Mouse (Mus musculus) embryonic facial prominence, embryonic 14.5 days (tissue): ENCODE measurements at regions not wholly inside any gene's neighbourhood (a gene's known extent, or its start where the extent isn't known, plus 50 kb on each side); places are given as distances from the start of the nearest gene placed in this dataset.

ENCODE experiments used
- ATAC-seq: fragments of 200-750 bp; cut with Nextera tagmentation; 2 replicates; pipeline ENCODE4 v1.8.0; 2017; ENCODE audit warnings: low read depth, moderate number of reproducible peaks, moderate TSS enrichment
- DNase-seq: peaks from one replicate; pipeline ENCODE4 v3.0.0-alpha.2; 2015; ENCODE audit warnings: low spot score
- H3K27ac ChIP-seq: fragments of 300-500 bp; sonication (generic); replicated peaks from 2 replicates; pipeline ENCODE4 v1.5.1; 2014; ENCODE audit warnings: low read depth, mild to moderate bottlenecking, low read length, moderate library complexity
- H3K27me3 ChIP-seq: fragments of 300-500 bp; sonication (generic); replicated peaks from 2 replicates; pipeline ENCODE4 v1.6.1; 2014; ENCODE audit warnings: low read length; ENCODE audit not compliant: control insufficient read depth, insufficient read depth
- H3K36me3 ChIP-seq: fragments of 300-500 bp; sonication (generic); 2 replicates; pipeline ENCODE4 v1.6.1; 2014; ENCODE audit warnings: low read length, mixed read lengths; ENCODE audit not compliant: control insufficient read depth, insufficient read depth
- H3K4me1 ChIP-seq: fragments of 300-500 bp; sonication (generic); 2 replicates; pipeline ENCODE4 v1.6.1; 2014; ENCODE audit warnings: antibody characterized with exemption, low read length; ENCODE audit not compliant: control insufficient read depth, insufficient read depth
- H3K4me2 ChIP-seq: fragments of 300-500 bp; sonication (generic); 2 replicates; pipeline ENCODE4 v1.6.1; 2014; ENCODE audit warnings: low read depth, mild to moderate bottlenecking, low read length, moderate library complexity, mixed read lengths
- H3K4me3 ChIP-seq: fragments of 300-500 bp; sonication (generic); 2 replicates; pipeline ENCODE4 v1.5.1; 2014; ENCODE audit warnings: low read depth, mild to moderate bottlenecking, low read length
- H3K9ac ChIP-seq: fragments of 300-500 bp; sonication (generic); 2 replicates; pipeline ENCODE4 v1.6.1; 2014; ENCODE audit warnings: low read depth, mild to moderate bottlenecking, low read length, moderate library complexity, mixed read lengths
- H3K9me3 ChIP-seq: fragments of 300-500 bp; sonication (generic); 2 replicates; pipeline ENCODE4 v1.6.1; 2016; ENCODE audit warnings: low read length; ENCODE audit not compliant: control insufficient read depth
- WGBS: fragments of 180-500 bp; shearing (Covaris S2); extraction: QIAGEN DNeasy Blood & Tissue Kit; methylation state at CpG from one replicate; pipeline ENCODE4 v1.1.7; 2014; 5-methylcytosine and 5-hydroxymethylcytosine counted together

- H3K9me3 ChIP-seq = no peaks in the 10 kb centered on the region
- no peak overlapping the region for H3K4me2 ChIP-seq
- ATAC-seq (no peak), DNase-seq (no peak)
- H3K4me3 ChIP-seq = no peak overlapping the region
- no peaks in the 10 kb centered on the region for H3K4me1 ChIP-seq
- no peaks in the 10 kb centered on the region for H3K27me3 ChIP-seq
- H3K27ac ChIP-seq = no peak overlapping the region
- no peaks in the 10 kb centered on the region for H3K36me3 ChIP-seq
- no peak overlapping the region for H3K9ac ChIP-seq
- 74% methylated on average over 5 of the region's 5 CpGs for WGBS
Measured at GRCm38 (mm10) chr11:9932360-9933265, 740.9 kb downstream of the Abca13 start.

- Histone ChIP-seq H3K9me3 (no peaks in the 10 kb centered on the region), H3K27me3 (no peaks in the 10 kb centered on the region), H3K27ac (no peak overlapping the region), H3K4me3 (no peak overlapping the region), H3K4me2 (no peak overlapping the region), H3K4me1 (no peaks in the 10 kb centered on the region), H3K9ac (no peak overlapping the region), H3K36me3 (no peaks in the 10 kb centered on the region)
- ATAC-seq (no peak), DNase-seq (no peak)
Measured at GRCm38 (mm10) chr11:9962696-9963202, 771.0 kb downstream of the Abca13 start.

- DNase-seq = no peak
- Histone ChIP-seq H3K4me2 (no peak overlapping the region), H3K9me3 (no peaks in the 10 kb centered on the region), H3K9ac (no peak overlapping the region), H3K36me3 (no peaks in the 10 kb centered on the region), H3K27ac (no peak overlapping the region), H3K4me3 (no peak overlapping the region), H3K4me1 (no peaks in the 10 kb centered on the region), H3K27me3 (no peaks in the 10 kb centered on the region)
- no peak for ATAC-seq
Measured at GRCm38 (mm10) chr11:9982974-9983373, 791.2 kb downstream of the Abca13 start.

- no peaks in the 10 kb centered on the region for H3K4me1 ChIP-seq
- no peaks in the 10 kb centered on the region for H3K9me3 ChIP-seq
- H3K4me2 ChIP-seq = no peak overlapping the region
- H3K27me3 ChIP-seq = no peaks in the 10 kb centered on the region
- no peak overlapping the region for H3K27ac ChIP-seq
- ATAC-seq (no peak), DNase-seq (no peak)
- no peaks in the 10 kb centered on the region for H3K36me3 ChIP-seq
- 69% methylated on average over 5 of the region's 5 CpGs for WGBS
- H3K9ac ChIP-seq = no peak overlapping the region
- H3K4me3 ChIP-seq = no peak overlapping the region
Measured at GRCm38 (mm10) chr11:9994601-9995166, 802.9 kb downstream of the Abca13 start.

- H3K27me3 ChIP-seq = no peaks in the 10 kb centered on the region
- DNase-seq = no peak
- no peak overlapping the region for H3K4me2 ChIP-seq
- H3K4me1 ChIP-seq = no peaks in the 10 kb centered on the region
- no peak for ATAC-seq
- H3K4me3 ChIP-seq = no peak overlapping the region
- H3K36me3 ChIP-seq = no peaks in the 10 kb centered on the region
- no peak overlapping the region for H3K9ac ChIP-seq
- H3K27ac ChIP-seq = no peak overlapping the region
- H3K9me3 ChIP-seq = no peaks in the 10 kb centered on the region
Measured at GRCm38 (mm10) chr11:9995356-9995755, 803.6 kb downstream of the Abca13 start.

GRCm38 (mm10) chr11:9997532-9998138, 805.9 kb downstream of the Abca13 start:
- 44% methylated on average over 5 of the region's 5 CpGs for WGBS
- Histone ChIP-seq H3K36me3 (no peaks in the 10 kb centered on the region), H3K4me3 (no peak overlapping the region), H3K9me3 (no peaks in the 10 kb centered on the region), H3K9ac (no peak overlapping the region), H3K27ac (no peak overlapping the region), H3K4me2 (no peak overlapping the region), H3K27me3 (no peaks in the 10 kb centered on the region), H3K4me1 (no peaks in the 10 kb centered on the region)
- ATAC-seq (no peak), DNase-seq (peak; percentile 10)

GRCm38 (mm10) chr11:10002170-10002569, 810.4 kb downstream of the Abca13 start:
- DNase-seq = no peak
- 64% methylated on average over 2 of the region's 2 CpGs for WGBS
- ATAC-seq = no peak
- H3K4me1 ChIP-seq = no peaks in the 10 kb centered on the region
- H3K9me3 ChIP-seq = no peaks in the 10 kb centered on the region
- H3K4me3 ChIP-seq = no peak overlapping the region
- no peak overlapping the region for H3K9ac ChIP-seq
- no peak overlapping the region for H3K27ac ChIP-seq
- no peaks in the 10 kb centered on the region for H3K36me3 ChIP-seq
- H3K4me2 ChIP-seq = no peak overlapping the region
- H3K27me3 ChIP-seq = no peaks in the 10 kb centered on the region

- no peaks in the 10 kb centered on the region for H3K9me3 ChIP-seq
- H3K9ac ChIP-seq = no peak overlapping the region
- no peak for DNase-seq
- 72% methylated on average over 3 of the region's 3 CpGs for WGBS
- ATAC-seq = no peak
- H3K4me1 ChIP-seq = no peaks in the 10 kb centered on the region
- H3K27me3 ChIP-seq = no peaks in the 10 kb centered on the region
- H3K4me2 ChIP-seq = no peak overlapping the region
- H3K4me3 ChIP-seq = no peak overlapping the region
- H3K36me3 ChIP-seq = no peaks in the 10 kb centered on the region
- H3K27ac ChIP-seq = no peak overlapping the region
Measured at GRCm38 (mm10) chr11:10006881-10007280, 815.1 kb downstream of the Abca13 start.
